Mouse (Mus musculus): ENCODE measurements around the gene Defb48.

The Defb48 gene

DNA sequence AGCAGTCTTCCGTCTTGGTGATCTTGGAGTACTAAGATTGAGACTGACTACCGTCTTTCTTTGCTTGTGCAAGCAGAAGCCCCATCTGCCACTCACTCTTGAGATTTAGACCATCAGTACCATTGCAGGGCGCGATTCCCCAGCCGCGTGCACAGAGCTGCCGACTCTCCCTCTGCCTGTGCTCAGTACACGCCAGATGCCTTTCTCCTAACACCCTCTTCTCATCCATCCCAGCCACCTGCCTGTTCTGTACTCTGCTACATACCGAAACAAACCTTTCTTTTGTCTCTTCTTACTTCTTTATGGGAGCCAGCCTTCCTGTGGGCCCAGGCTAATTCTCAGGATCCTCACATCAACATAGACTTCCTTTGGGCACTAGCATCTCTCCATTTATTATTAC is 48.9 kb downstream of the Defb48 start:
- in situ Hi-C loops (cut with MboI; ENCODE audit: low sequenced_read_pairs): no loop called here

DNA sequence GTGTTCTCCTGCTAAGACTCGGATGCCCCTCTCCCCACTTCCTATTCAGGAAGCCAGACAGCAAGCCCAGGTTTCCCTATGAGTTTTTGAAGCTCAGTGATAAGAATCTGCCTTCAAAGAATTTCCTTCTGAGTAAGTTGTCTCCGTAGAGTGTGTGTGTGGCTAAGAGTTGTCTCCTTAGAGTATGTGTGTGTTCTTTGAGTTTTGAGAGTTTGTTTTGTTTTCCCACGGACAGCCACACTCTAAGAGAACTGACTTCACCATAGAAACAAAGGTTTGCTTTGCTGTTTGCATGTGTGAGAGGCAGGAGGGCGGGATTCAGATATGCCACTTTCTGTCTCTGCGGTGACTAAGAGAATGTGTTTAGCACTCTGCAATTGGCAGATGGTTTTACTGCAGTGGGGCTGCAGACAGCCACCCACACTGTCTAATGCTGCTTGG is 56.2 kb downstream of the Defb48 start:
- in situ Hi-C loops (cut with MboI; ENCODE audit: low sequenced_read_pairs): no loop called here
